Mouse (Mus musculus): ENCODE data around the gene Zic5. TPM values are rescaled to one million over a fixed set of nuclear protein-coding genes. Genes with fewer than 3 reads are reported as not detected.
A peak's percentile ranks its signal among the peaks of the same experiment; 100 is the strongest.
"Not testable (repeated sequence)": the region's sequence is repeated elsewhere in the genome, so short reads cannot be mapped to it uniquely, and the experiment has no call there.

Zic5 gene
- polyA plus RNA-seq, 1 experiment = not detected

DNA sequence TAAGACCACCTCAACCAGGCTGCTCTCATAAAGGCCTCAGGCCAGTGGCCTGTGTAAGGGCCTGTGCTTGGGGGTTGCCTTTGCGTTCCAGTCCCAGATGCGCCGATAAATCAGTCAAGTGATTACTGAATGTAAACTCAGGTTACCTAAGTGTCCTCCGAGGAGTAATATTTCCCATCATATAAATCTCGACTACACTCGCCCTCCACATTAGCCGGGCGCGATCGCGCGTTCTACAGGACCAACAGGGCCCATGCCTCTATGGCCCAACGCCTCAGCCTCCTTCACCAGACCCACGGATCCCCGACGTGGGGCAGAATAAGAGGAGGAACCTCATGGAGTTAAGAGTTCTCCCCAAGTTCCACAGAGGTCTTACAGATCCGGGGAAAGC is 2.8 kb downstream of the Zic5 start:
- TF ChIP-seq POLR2A (IDR thresholded peaks at IDR 0.05; ENCODE audit: insufficient read depth, low read depth, low read length) (no peak), CTCF (IDR thresholded peaks at IDR 0.05; ENCODE audit: insufficient read depth, low read depth, low read length) (no peak)
- Histone ChIP-seq H3K4me1 (ENCODE audit: control insufficient read depth, insufficient read depth, low read length) (peaks cover 16% of the 10 kb centered on the region), H3K27ac (ENCODE audit: insufficient read depth, low read depth, low read length) (peak overlapping the region; percentile 54), H3K4me3 (ENCODE audit: insufficient read depth, low read depth, low read length) (peak overlapping the region; percentile 57)
- WGBS = 58% methylated on average over 17 of the region's 17 CpGs

DNA sequence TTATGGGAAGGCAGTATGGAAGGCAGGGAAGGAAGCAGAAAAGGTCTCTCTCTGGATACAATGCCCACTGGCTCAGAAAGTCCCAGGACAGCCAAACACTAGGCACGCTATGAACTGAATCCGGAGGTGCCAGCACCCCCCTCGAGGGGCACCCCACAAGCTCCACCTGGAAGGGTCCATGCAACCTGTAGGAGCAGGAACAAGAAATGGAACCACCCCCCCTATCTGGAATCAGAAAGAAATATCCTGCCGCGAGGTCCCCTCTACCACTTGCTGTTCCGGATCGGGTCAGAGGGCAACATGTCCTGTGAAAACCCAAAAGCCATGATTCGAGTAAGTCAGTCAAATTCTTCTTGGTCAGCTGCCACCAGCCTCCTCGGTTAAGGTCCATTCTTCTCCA is 3.5 kb downstream of the Zic5 start:
- Histone ChIP-seq H3K4me1 (ENCODE audit: control insufficient read depth, insufficient read depth, low read length) (peaks cover 16% of the 10 kb centered on the region), H3K27ac (ENCODE audit: insufficient read depth, low read depth, low read length) (no peak overlapping the region), H3K4me3 (ENCODE audit: insufficient read depth, low read depth, low read length) (peak overlapping the region; percentile 13)
- TF ChIP-seq CTCF (IDR thresholded peaks at IDR 0.05; ENCODE audit: insufficient read depth, low read depth, low read length) = no peak
- TF ChIP-seq POLR2A (IDR thresholded peaks at IDR 0.05; ENCODE audit: insufficient read depth, low read depth, low read length) = no peak
- 61% methylated on average over 9 of the region's 9 CpGs for WGBS

DNA sequence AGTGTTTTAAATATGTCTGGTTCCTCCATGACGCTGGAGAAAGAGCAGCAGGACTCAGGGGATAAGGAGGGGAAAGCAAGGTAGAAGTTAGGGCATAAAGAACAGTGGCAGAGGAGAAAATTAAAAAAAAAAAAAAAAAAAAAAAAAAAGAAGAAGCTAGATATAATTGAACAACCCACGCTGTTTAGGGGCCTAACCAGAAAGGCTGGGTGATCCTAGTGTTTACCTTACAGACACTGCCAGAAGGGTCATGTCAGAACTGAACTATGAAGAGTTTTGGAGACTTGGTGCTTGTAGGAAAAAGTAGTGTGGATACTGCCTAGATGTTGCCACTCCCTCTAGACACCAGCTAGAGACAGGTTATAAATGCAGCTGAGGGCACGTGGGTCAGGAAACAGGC is 4.0 kb downstream of the Zic5 start:
- Histone ChIP-seq H3K27ac (ENCODE audit: insufficient read depth, low read depth, low read length) (no peak overlapping the region), H3K4me1 (ENCODE audit: control insufficient read depth, insufficient read depth, low read length) (peaks cover 16% of the 10 kb centered on the region), H3K4me3 (ENCODE audit: insufficient read depth, low read depth, low read length) (no peak overlapping the region)
- no peak for TF ChIP-seq CTCF (IDR thresholded peaks at IDR 0.05; ENCODE audit: insufficient read depth, low read depth, low read length)
- TF ChIP-seq POLR2A (IDR thresholded peaks at IDR 0.05; ENCODE audit: insufficient read depth, low read depth, low read length) = no peak
- WGBS = 85% methylated on average over 3 of the region's 3 CpGs

DNA sequence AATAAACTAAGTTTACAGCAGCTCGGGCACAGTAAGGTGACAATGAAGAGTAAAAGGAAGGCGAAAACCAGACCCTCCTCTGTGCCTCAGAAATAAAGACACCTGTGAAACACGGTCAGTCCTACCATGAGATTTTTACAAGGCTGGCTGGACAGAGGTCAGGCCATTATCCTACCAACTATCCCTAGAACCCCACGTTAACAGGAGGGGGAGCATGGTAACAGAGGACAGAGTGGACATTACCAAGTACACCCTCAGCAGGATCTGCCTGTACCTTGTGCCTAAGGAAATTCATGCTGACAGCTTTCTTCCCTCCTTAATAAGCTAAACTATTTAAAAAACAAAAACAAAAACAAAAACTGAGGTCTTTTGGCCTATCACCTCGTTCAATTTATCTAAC is 5.3 kb downstream of the Zic5 start:
- H3K4me3 ChIP-seq (ENCODE audit: insufficient read depth, low read depth, low read length) = no peak overlapping the region

DNA sequence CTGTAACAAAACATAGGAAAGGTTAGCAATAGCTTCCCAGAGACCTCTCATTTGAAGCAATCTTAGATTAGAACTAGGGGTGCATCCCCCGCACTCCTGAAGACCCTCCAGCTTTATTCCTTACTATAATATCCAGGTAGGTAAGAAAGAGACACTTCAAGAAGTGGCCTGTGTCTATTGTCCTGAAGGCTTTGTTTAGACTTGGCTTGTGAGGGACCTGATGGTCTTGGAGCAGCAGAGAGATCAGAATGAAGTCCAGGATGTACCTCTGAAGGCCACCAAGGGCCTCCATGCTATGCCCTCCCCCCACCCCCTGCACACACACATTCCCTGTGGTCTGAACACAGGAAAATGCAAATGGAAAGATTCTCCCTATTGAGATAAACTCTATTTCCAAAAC is 5.7 kb downstream of the Zic5 start:
- Histone ChIP-seq H3K4me1 (ENCODE audit: control insufficient read depth, insufficient read depth, low read length) (peaks cover 14% of the 10 kb centered on the region), H3K27ac (ENCODE audit: insufficient read depth, low read depth, low read length) (no peak overlapping the region), H3K4me3 (ENCODE audit: insufficient read depth, low read depth, low read length) (no peak overlapping the region)
- TF ChIP-seq POLR2A (IDR thresholded peaks at IDR 0.05; ENCODE audit: insufficient read depth, low read depth, low read length) (no peak), CTCF (IDR thresholded peaks at IDR 0.05; ENCODE audit: insufficient read depth, low read depth, low read length) (no peak)
- WGBS = 92% methylated on average over 1 of the region's 1 CpGs

More for the DNA sequence above, 5.3 kb downstream of the Zic5 start:
- Histone ChIP-seq H3K4me1 (ENCODE audit: control insufficient read depth, insufficient read depth, low read length) (peaks cover 16% of the 10 kb centered on the region), H3K27ac (ENCODE audit: insufficient read depth, low read depth, low read length) (no peak overlapping the region)
- no peak for TF ChIP-seq CTCF (IDR thresholded peaks at IDR 0.05; ENCODE audit: insufficient read depth, low read depth, low read length)
- TF ChIP-seq POLR2A (IDR thresholded peaks at IDR 0.05; ENCODE audit: insufficient read depth, low read depth, low read length) = no peak
- 76% methylated on average over 5 of the region's 5 CpGs for WGBS

DNA sequence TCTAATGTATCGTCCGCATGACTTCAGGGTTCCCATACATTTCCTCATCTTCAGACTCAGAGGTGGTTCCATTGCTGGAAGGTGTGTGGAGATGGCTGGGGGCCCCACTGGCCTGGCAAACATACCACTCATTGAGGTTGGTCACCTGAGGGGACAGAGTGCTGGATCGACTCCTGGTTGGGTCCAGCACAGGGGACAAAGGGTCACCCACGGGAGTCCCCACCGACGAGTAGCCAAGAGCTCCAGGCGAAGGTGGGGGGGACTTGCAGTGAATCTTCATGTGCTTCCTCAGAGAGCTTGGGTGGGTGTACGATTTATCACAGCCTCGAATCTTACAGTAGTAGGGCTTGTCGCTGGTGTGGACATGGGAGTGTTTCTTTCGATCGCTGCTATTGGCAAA is 6.1 kb downstream of the Zic5 start:
- WGBS = 81% methylated on average over 10 of the region's 12 CpGs
- H3K4me3 ChIP-seq (ENCODE audit: insufficient read depth, low read depth, low read length); H3K4me1 ChIP-seq (ENCODE audit: control insufficient read depth, insufficient read depth, low read length); H3K27ac ChIP-seq (ENCODE audit: insufficient read depth, low read depth, low read length): not testable (repeated sequence)

DNA sequence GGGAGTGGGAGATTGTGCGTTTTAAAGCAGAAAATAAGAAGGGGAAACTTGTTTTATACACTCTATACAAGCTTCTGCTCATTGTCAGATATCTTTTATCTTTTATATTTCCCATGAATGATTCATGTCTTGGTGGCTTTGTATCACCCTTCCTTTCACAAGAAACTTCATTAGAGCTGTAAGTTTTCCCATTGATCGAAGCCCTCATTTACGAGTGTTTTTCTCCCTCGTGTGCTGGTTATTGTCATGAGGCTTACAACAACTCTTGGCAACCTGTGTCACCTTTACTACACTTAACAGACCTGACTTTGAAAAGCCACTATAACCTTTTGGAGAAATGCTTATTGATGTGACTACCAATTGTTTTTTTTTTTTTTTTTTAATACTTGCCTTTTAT is 9.9 kb downstream of the Zic5 start:
- no peak overlapping the region for H3K27ac ChIP-seq (ENCODE audit: insufficient read depth, low read depth, low read length)
- TF ChIP-seq POLR2A (IDR thresholded peaks at IDR 0.05; ENCODE audit: insufficient read depth, low read depth, low read length) = no peak
- TF ChIP-seq CTCF (IDR thresholded peaks at IDR 0.05; ENCODE audit: insufficient read depth, low read depth, low read length) = no peak
- 64% methylated on average over 4 of the region's 4 CpGs for WGBS
- H3K4me3 ChIP-seq (ENCODE audit: insufficient read depth, low read depth, low read length) = no peak overlapping the region
- H3K4me1 ChIP-seq (ENCODE audit: control insufficient read depth, insufficient read depth, low read length) = peaks cover 14% of the 10 kb centered on the region

DNA sequence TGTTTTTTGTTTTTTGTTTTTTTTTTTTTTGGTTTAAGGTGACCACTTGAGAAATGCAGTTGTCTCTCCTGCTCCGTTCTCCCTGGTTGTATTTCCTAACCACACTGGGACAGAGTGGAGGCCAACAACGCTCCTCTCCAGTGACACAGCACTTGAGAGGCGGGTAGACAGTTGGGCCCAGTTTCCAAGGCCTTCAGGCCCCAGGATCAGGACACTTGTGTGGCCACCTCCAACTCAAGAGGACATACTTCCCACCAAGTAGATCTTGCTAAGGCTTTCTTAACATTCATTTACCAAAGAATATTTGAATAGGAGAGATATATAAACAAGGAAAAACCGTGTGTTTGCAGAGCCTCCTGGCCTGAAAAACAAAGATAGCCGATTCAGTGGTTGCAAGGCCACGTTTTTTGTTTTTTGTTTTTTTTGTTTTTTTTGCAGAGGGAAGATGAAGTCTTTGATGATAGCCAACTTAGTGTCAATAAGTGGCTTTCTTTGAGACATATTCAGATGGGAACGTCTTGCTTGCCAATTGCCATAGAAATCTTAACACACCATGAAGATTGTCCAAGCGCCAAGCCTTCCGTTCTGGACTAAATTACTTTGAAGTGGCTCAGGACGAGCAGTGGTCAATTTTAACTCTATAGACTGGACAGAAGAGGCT is 10.4 kb downstream of the Zic5 start:
- H3K4me1 ChIP-seq (ENCODE audit: control insufficient read depth, insufficient read depth, low read length) = peaks cover 19% of the 10 kb centered on the region
- H3K27ac ChIP-seq (ENCODE audit: insufficient read depth, low read depth, low read length) = no peak overlapping the region
- 73% methylated on average over 10 of the region's 10 CpGs for WGBS
- TF ChIP-seq POLR2A (IDR thresholded peaks at IDR 0.05; ENCODE audit: insufficient read depth, low read depth, low read length) = no peak
- TF ChIP-seq CTCF (IDR thresholded peaks at IDR 0.05; ENCODE audit: insufficient read depth, low read depth, low read length) = no peak
- H3K4me3 ChIP-seq (ENCODE audit: insufficient read depth, low read depth, low read length) = no peak overlapping the region

DNA sequence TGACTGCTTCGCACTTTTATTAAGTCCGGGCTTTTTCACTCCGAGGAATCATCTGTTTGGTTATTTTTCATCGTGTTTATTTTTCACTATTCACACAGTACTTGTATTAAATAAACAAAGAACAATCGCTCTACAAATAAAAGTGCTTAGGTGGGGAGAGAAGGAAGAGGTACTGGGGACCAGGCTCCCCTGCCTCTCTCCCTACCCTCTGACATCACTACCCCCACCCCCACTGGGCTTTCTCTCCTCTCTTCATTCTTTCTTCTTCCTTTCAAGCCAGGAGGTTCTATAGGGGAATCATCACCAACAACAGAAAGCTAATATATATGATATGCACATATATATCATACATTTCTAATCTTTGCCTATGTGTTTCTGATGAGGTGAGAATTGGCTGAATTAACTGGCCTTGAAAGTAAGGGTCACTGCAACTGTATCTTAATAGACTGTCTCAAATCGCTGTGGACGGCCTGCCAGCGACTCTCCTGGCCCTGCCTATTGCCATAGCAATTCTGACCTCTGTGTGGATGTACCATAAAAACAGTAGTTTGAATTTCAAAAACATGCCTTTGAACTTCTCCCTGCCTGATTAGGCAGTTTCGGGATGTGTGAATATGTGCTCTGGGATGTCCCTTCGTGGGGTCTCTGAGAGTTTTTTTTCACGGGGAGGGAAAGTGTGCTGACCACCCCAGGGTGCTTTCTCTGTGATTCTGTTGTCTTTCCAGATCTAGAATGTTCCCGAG is 11.3 kb downstream of the Zic5 start:
- WGBS = 41% methylated on average over 12 of the region's 12 CpGs
- Histone ChIP-seq H3K4me3 (ENCODE audit: insufficient read depth, low read depth, low read length) (no peak overlapping the region), H3K4me1 (ENCODE audit: control insufficient read depth, insufficient read depth, low read length) (peaks cover 21% of the 10 kb centered on the region), H3K27ac (ENCODE audit: insufficient read depth, low read depth, low read length) (no peak overlapping the region)
- no peak for TF ChIP-seq CTCF (IDR thresholded peaks at IDR 0.05; ENCODE audit: insufficient read depth, low read depth, low read length)
- no peak for TF ChIP-seq POLR2A (IDR thresholded peaks at IDR 0.05; ENCODE audit: insufficient read depth, low read depth, low read length)

Measured in olfactory bulb, adult 2 months (tissue).